Mouse (Mus musculus): Measurements from ENCODE around the gene St5. TPM values are rescaled to one million over a fixed set of nuclear protein-coding genes. Genes with fewer than 3 reads are reported as not detected.

The St5 gene
- polyA plus RNA-seq, 1 experiment from 2014 or later: 40.3 TPM

GRCm38 (mm10) chr7:109722618-109723017 is 19.2 kb upstream of the St5 start:
- H3K9ac ChIP-seq (ENCODE audit: low read depth, low read length): no peak overlapping the region
- no peak for DNase-seq (ENCODE audit: low spot score)

DNA sequence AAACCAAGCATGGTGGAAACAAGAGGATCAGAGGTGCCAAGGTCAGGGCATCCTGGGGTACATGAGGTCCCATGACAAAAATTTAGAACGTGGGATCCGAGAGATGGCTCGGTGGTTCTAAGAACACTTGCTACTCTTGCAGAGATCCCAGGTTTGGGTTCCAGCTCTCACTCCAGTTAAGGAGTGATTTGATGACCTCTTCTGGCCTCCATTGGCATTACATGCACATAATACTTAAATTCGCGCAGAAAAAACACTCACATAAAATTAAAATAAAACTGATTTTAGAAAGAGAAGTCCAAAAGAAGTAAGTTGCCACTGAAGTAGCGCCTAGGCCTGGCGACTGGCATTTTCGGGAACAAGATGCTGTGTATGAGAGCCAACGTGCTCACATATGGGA is 15.9 kb upstream of the St5 start:
- Histone ChIP-seq H3K9ac (ENCODE audit: low read depth, low read length) (no peak overlapping the region), H3K4me3 (replicated peaks; ENCODE audit: low read depth, low read length) (no peak overlapping the region), H3K27me3 (ENCODE audit: insufficient read depth, low read length) (no peaks in the 10 kb centered on the region), H3K4me1 (replicated peaks; ENCODE audit: insufficient read depth, low read length) (no peaks in the 10 kb centered on the region), H3K36me3 (ENCODE audit: insufficient read depth, low read length) (no peaks in the 10 kb centered on the region), H3K4me2 (ENCODE audit: low read length) (no peak overlapping the region), H3K9me3 (replicated peaks; ENCODE audit: low read length) (no peaks in the 10 kb centered on the region), H3K27ac (no peak overlapping the region)
- 60% methylated on average over 9 of the region's 9 CpGs for WGBS
- DNase-seq (ENCODE audit: low spot score) (peak; percentile 63), ATAC-seq (replicated peaks; ENCODE audit: low FRiP score, low read depth) (no peak)
- peak; percentile 67 for TF ChIP-seq CTCF (IDR thresholded peaks at IDR 0.05; ENCODE audit: low read depth)

More at GRCm38 (mm10) chr7:109722618-109723017, 19.2 kb upstream of the St5 start:
- WGBS: 94% methylated on average over 2 of the region's 2 CpGs
- H3K4me2 ChIP-seq (ENCODE audit: low read length): no peak overlapping the region
- H3K27me3 ChIP-seq (ENCODE audit: insufficient read depth, low read length): no peaks in the 10 kb centered on the region
- no peak overlapping the region for H3K4me3 ChIP-seq (replicated peaks; ENCODE audit: low read depth, low read length)
- H3K4me1 ChIP-seq (replicated peaks; ENCODE audit: insufficient read depth, low read length): no peaks in the 10 kb centered on the region
- no peak for ATAC-seq (replicated peaks; ENCODE audit: low FRiP score, low read depth)
- H3K27ac ChIP-seq: no peak overlapping the region
- no peaks in the 10 kb centered on the region for H3K36me3 ChIP-seq (ENCODE audit: insufficient read depth, low read length)
- no peaks in the 10 kb centered on the region for H3K9me3 ChIP-seq (replicated peaks; ENCODE audit: low read length)
- peak; percentile 31; the same call in 1 of the 2 replicates for TF ChIP-seq CTCF (IDR thresholded peaks at IDR 0.05; ENCODE audit: low read depth)

- TF ChIP-seq CTCF (IDR thresholded peaks at IDR 0.05; ENCODE audit: low read depth): no peak
- Histone ChIP-seq H3K4me1 (replicated peaks; ENCODE audit: insufficient read depth, low read length) (no peaks in the 10 kb centered on the region), H3K27ac (no peak overlapping the region), H3K9me3 (replicated peaks; ENCODE audit: low read length) (no peaks in the 10 kb centered on the region), H3K4me3 (replicated peaks; ENCODE audit: low read depth, low read length) (no peak overlapping the region), H3K36me3 (ENCODE audit: insufficient read depth, low read length) (0 out of 2 replicates have a peak, but pooled peaks cover 12% of the 10 kb centered on the region), H3K4me2 (ENCODE audit: low read length) (no peak overlapping the region), H3K9ac (ENCODE audit: low read depth, low read length) (no peak overlapping the region), H3K27me3 (ENCODE audit: insufficient read depth, low read length) (no peaks in the 10 kb centered on the region)
- DNase-seq (ENCODE audit: low spot score): no peak
- ATAC-seq (replicated peaks; ENCODE audit: low FRiP score, low read depth): no peak
- WGBS: 92% methylated on average over 2 of the region's 2 CpGs
These were observed 10.1 kb upstream of the St5 start for GRCm38 (mm10) chr7:109713434-109713982.

- 80% methylated on average over 7 of the region's 7 CpGs for WGBS
- Histone ChIP-seq H3K4me1 (replicated peaks; ENCODE audit: insufficient read depth, low read length) (no peaks in the 10 kb centered on the region), H3K9me3 (replicated peaks; ENCODE audit: low read length) (no peaks in the 10 kb centered on the region), H3K4me3 (replicated peaks; ENCODE audit: low read depth, low read length) (no peak overlapping the region), H3K27me3 (ENCODE audit: insufficient read depth, low read length) (no peaks in the 10 kb centered on the region), H3K36me3 (ENCODE audit: insufficient read depth, low read length) (0 out of 2 replicates have a peak, but pooled peaks cover 12% of the 10 kb centered on the region), H3K27ac (no peak overlapping the region), H3K4me2 (ENCODE audit: low read length) (no peak overlapping the region), H3K9ac (ENCODE audit: low read depth, low read length) (no peak overlapping the region)
- TF ChIP-seq CTCF (IDR thresholded peaks at IDR 0.05; ENCODE audit: low read depth): no peak
- ATAC-seq (replicated peaks; ENCODE audit: low FRiP score, low read depth): no peak
- DNase-seq (ENCODE audit: low spot score): no peak
These were observed 8.8 kb upstream of the St5 start for GRCm38 (mm10) chr7:109712198-109712597.

DNA sequence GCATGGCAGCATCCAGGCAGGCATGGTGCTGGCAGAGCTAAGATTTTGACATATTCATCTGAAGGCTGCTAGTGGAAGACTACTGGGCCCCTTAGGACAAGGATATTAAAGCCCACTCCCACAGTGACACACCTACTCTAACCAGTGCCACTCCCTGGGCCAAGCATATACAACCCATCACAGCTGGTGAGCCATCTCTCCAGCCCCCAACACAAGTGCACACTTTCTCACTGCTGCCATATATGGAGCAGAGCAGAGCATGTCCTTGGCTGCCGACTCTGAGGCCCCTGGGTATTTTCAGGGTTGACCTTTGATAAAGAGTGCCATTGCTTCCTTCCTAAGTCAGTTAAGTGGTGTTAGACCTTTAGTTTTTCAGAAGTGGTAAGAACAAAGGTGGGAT is 6.7 kb upstream of the St5 start:
- ATAC-seq (replicated peaks; ENCODE audit: low FRiP score, low read depth): no peak
- peak overlapping the region; percentile 42; the same call in 1 of the 2 replicates for H3K27ac ChIP-seq
- WGBS: 47% methylated on average over 1 of the region's 1 CpGs
- no peaks in the 10 kb centered on the region for H3K4me1 ChIP-seq (replicated peaks; ENCODE audit: insufficient read depth, low read length)
- no peaks in the 10 kb centered on the region for H3K9me3 ChIP-seq (replicated peaks; ENCODE audit: low read length)
- TF ChIP-seq CTCF (IDR thresholded peaks at IDR 0.05; ENCODE audit: low read depth): no peak
- no peak overlapping the region for H3K4me2 ChIP-seq (ENCODE audit: low read length)
- H3K4me3 ChIP-seq (replicated peaks; ENCODE audit: low read depth, low read length): no peak overlapping the region
- no peak overlapping the region; the same call in 1 of the 2 replicates for H3K9ac ChIP-seq (ENCODE audit: low read depth, low read length)
- no peak for DNase-seq (ENCODE audit: low spot score)
- 0 out of 2 replicates have a peak, but pooled peaks cover 12% of the 10 kb centered on the region for H3K36me3 ChIP-seq (ENCODE audit: insufficient read depth, low read length)
- H3K27me3 ChIP-seq (ENCODE audit: insufficient read depth, low read length): no peaks in the 10 kb centered on the region

- no peak for TF ChIP-seq CTCF (IDR thresholded peaks at IDR 0.05; ENCODE audit: low read depth)
- Histone ChIP-seq H3K27me3 (ENCODE audit: insufficient read depth, low read length) (no peaks in the 10 kb centered on the region), H3K4me2 (ENCODE audit: low read length) (no peak overlapping the region), H3K4me1 (replicated peaks; ENCODE audit: insufficient read depth, low read length) (0 out of 2 replicates have a peak, but pooled peaks cover 4% of the 10 kb centered on the region), H3K27ac (peak overlapping the region; percentile 68), H3K9ac (ENCODE audit: low read depth, low read length) (no peak overlapping the region), H3K36me3 (ENCODE audit: insufficient read depth, low read length) (0 out of 2 replicates have a peak, but pooled peaks cover 12% of the 10 kb centered on the region), H3K9me3 (replicated peaks; ENCODE audit: low read length) (no peaks in the 10 kb centered on the region), H3K4me3 (replicated peaks; ENCODE audit: low read depth, low read length) (no peak overlapping the region)
- ATAC-seq (replicated peaks; ENCODE audit: low FRiP score, low read depth) (peak; percentile 54; the same call in 1 of the 2 replicates), DNase-seq (ENCODE audit: low spot score) (peak; percentile 91)
- 54% methylated on average over 3 of the region's 3 CpGs for WGBS
These were observed 5.6 kb upstream of the St5 start for GRCm38 (mm10) chr7:109708961-109709382.

Measured in kidney, postnatal 0 days (tissue).